Comparison of ENCODE assay signal across 23 mouse cellular contexts in genomic region chr3:130217705-130218104, GRCm38 (mm10).
"Had no signal": no experiment of that assay in that cellular context is flagged by ENCODE, and none has a peak within 500 bp of the region (broad histone marks: within the 10 kb centered on the region; RNA-seq: fewer than 3 reads in every experiment).

No protein-coding gene starts in this region.

- H3K36me3 ChIP-seq: heart, embryonic 13.5 days; heart, embryonic 15.5 days; hindbrain, embryonic 13.5 days; hindbrain, embryonic 15.5 days had no signal

- ATAC-seq: hindbrain, postnatal 0 days; intestine, embryonic 16.5 days had no signal

- DNase-seq: gastrocnemius, adult 2 months; gastrocnemius, postnatal 10 days; gastrocnemius, postnatal 25 days; heart, adult 18-20 months; heart, postnatal 14 days; heart, postnatal 36 days; kidney, adult 11 months; kidney, adult 2 months; kidney, postnatal 10 days; kidney, postnatal 4 days; liver had no signal

- H3K27me3 ChIP-seq: heart, embryonic 13.5 days; heart, embryonic 15.5 days; hindbrain, embryonic 13.5 days; hindbrain, embryonic 15.5 days; limb, embryonic 12.5 days had no signal

- H3K27ac ChIP-seq: gastrocnemius, adult 2 months; heart, embryonic 13.5 days; heart, embryonic 15.5 days; hindbrain, embryonic 13.5 days; hindbrain, embryonic 15.5 days; hindbrain, postnatal 0 days; layer of hippocampus, adult 2 months; left cerebral cortex, adult 2 months; limb, embryonic 10.5 days; limb, embryonic 12.5 days had no signal

- H3K9me3 ChIP-seq: heart, embryonic 15.5 days; hindbrain, embryonic 13.5 days; hindbrain, embryonic 15.5 days; limb, embryonic 10.5 days; limb, embryonic 12.5 days had no signal

- H3K4me3 ChIP-seq: gastrocnemius, adult 2 months; heart, embryonic 13.5 days; heart, embryonic 15.5 days; hindbrain, embryonic 13.5 days; hindbrain, embryonic 15.5 days; layer of hippocampus, adult 2 months; left cerebral cortex, adult 2 months; limb, embryonic 10.5 days; limb, embryonic 12.5 days had no signal

- H3K4me2 ChIP-seq: heart, embryonic 11.5 days; heart, embryonic 13.5 days; heart, embryonic 15.5 days; hindbrain, embryonic 13.5 days; hindbrain, embryonic 15.5 days; limb, embryonic 12.5 days; liver, embryonic 11.5 days had no signal

- H3K4me1 ChIP-seq: hindbrain, embryonic 13.5 days; limb, embryonic 12.5 days had no signal

- H3K9ac ChIP-seq: heart, embryonic 13.5 days; heart, embryonic 15.5 days; hindbrain, embryonic 13.5 days; hindbrain, embryonic 15.5 days; limb, embryonic 12.5 days had no signal
